Mouse (Mus musculus) urinary bladder, postnatal 25 days (tissue): ENCODE measurements around the gene Parp2.
"Not testable (repeated sequence)": the region's sequence is repeated elsewhere in the genome, so short reads cannot be mapped to it uniquely, and the experiment has no call there.

Experiments used
- DNase-seq: peaks from one replicate; pipeline ENCODE4 v3.0.0; 2022; ENCODE audit warnings: low spot score

Parp2 gene

GRCm38 (mm10) chr14:50829878-50830277 is 22.2 kb downstream of the Parp2 start:
- DNase-seq, result no peak

- DNase-seq, result no peak
These were observed 26.3 kb downstream of the Parp2 start for GRCm38 (mm10) chr14:50833964-50834363.

DNA sequence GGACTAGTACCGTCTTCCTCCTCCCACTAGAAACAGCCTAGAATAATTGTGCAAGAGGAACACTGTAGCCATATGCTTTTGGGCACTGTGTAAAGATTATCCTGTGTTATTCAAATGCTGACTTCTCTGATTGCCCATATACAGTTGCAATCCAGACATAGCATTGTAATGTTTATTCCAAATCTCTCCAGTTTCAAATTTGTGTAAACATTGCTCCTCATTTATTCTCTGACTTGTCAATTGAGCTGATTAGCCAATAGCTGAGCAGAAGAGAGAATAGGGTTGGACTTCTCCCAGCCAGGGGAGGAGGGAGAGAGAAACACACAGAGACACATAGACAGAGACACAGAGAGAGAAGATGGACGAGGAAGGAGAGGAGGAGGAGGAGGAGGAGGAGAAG is 26.8 kb downstream of the Parp2 start:
- DNase-seq, result no peak

- DNase-seq, result no peak
These were observed 29.6 kb downstream of the Parp2 start for GRCm38 (mm10) chr14:50837236-50837635.

GRCm38 (mm10) chr14:50855788-50856187 is 48.1 kb downstream of the Parp2 start:
- no peak for DNase-seq

GRCm38 (mm10) chr14:50862641-50863040 is 55.0 kb downstream of the Parp2 start:
- no peak for DNase-seq

GRCm38 (mm10) chr14:50865005-50865404 is 57.4 kb downstream of the Parp2 start:
- not testable (repeated sequence) for DNase-seq

GRCm38 (mm10) chr14:50866966-50867365 is 59.3 kb downstream of the Parp2 start:
- DNase-seq, result no peak

- DNase-seq, result no peak
These were observed 60.6 kb downstream of the Parp2 start for GRCm38 (mm10) chr14:50868211-50868610.

DNA sequence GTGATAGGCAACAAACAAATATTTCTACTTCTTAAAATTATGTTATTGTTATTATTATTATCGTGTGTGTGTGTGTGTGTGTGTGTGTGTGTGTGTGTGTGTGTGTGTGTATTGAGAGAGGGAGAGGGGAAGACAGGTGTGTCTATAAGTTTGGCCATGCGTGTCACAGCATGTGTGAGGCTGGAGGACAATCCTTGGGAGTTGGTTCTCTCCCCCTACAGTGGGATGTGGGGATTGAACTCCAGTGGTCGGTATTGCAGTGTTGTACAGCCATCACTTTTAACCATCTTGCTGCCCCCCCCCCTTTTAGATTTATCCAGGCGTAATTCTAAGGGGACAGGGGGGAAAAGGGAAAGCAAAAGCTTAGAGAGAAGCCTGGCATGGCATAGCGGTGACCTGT is 61.0 kb downstream of the Parp2 start:
- DNase-seq, result no peak

DNA sequence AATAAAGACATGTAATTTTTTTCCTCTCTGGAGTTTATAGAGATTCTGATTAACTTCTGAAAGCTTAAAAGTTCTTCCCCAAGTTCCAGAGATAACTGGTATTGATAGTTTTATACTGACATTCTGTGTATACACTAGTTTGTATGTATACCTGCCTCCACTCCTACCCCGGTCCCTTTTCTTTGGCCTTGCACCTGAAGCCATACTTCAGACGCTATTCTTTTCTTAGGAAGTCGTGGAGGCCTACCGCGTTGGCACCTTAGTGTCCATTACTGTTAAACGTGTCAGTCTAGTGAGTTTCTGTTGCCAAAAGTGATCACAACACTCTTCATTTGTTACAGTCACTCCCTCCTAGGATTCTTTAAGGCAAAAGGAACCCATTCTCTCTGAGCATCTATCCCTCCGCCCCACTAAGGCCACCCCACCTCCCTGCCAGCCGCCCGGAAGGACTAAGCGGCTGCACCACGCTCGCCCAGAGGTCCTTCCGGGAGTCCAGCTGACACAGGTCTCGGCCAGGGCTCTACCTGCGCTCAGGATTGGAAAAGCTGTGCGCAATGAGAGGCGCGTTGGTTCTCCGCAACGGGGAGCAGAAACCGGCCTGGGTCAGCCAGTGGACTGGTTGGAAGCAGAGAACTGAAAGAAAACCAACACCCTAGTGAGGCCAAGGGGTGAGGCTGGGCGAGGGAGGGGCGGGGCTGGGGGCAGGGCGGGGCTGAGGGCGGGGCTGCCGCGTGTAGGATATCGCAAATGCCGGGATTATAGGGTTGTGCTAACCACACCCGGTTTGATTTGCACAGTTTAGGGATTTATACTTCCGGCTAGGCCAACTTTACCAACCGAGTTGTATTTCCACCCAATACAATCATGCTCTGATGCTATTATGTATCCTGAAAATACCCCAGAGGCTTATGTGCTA is 62.5 kb downstream of the Parp2 start, which contains the start of gene Tep1:
Gene Tep1, minus strand, starts transcription at position 672 of the 916 bp plus-strand sequence.
- peak; percentile 66 for DNase-seq

GRCm38 (mm10) chr14:50870805-50871143 is 63.1 kb downstream of the Parp2 start:
- DNase-seq, result peak; percentile 11
